Mouse (Mus musculus): ENCODE data around the gene Mapk8ip1.
A peak's percentile ranks its signal among the peaks of the same experiment; 100 is the strongest.

DNA sequence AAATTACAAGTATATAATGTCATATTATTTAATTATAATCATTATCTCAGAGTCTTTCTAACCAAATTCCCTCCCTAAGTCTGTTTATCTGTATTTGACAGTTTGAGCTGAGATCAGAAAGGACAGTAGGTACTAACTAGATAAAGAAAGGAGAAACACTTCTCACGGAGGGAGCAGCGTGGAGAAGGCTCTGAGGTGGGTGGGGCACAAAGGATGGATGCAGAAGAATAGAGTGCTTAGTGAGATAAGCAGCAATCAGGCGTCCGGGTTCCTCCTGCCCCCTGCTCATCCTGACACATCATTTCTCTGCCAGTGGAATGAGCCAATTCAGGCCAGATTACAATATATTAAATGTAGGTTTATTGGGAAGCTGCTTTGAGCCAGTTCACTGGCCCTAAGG lies 43.3 kb upstream of the Mapk8ip1 start:
- TF ChIP-seq CTCF (IDR thresholded peaks at IDR 0.05; ENCODE audit: low read depth, low read length) (no peak), GATA1 (IDR thresholded peaks at IDR 0.05; ENCODE audit: borderline replicate concordance, low read length) (no peak), TAL1 (conservative IDR thresholded peaks at IDR 0.05; ENCODE audit: low read depth, low read length) (peak; percentile 90), POLR2AphosphoS5 (IDR thresholded peaks at IDR 0.05; ENCODE audit: insufficient replicate concordance, low read depth, low read length) (no peak)
